Mouse (Mus musculus) liver, embryonic 14.5 days (tissue): ENCODE measurements around the gene Idi2.

Experiments used
- CTCF ChIP-seq: IDR thresholded peaks from 2 replicates; pipeline ENCODE4 v1.5.1; 2016; ENCODE audit warnings: antibody characterized with exemption, low read depth, control low read depth
- EP300 ChIP-seq: IDR thresholded peaks from 2 replicates; pipeline ENCODE4 v1.6.1; 2016; ENCODE audit warnings: antibody characterized with exemption, low read depth

DNA sequence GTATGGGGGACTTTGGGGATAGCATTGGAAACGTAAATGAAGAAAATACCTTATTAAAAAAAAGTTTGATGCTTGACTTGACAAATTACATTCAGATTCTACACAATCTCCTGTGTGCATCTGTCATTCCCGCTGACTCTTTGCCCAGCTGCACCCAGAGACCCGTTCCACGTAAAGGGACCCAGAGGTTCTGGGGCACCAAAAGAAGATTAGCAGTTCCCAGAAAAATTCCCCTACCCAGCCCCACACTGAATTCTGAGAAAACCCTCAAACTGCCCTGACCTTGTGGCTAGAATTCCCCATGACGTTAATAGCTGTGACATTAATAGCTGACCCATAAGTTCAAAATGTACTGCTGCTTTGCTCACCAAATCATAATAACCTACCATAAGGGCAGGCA, 12.6 kb downstream of the Idi2 start:
- TF ChIP-seq EP300 (no peak), CTCF (no peak)
